Mouse (Mus musculus) midbrain, embryonic 10.5 days (tissue): Measurements from ENCODE around the gene Cdrt4. TPM values are rescaled to one million over a fixed set of nuclear protein-coding genes. Genes with fewer than 3 reads are reported as not detected.

Source experiments
- DNase-seq: peaks from one replicate; pipeline ENCODE4 v3.0.0-alpha.2; 2017; ENCODE audit warnings: low spot score
- H3K27ac ChIP-seq: fragments of 300-500 bp; sonication (generic); replicated peaks from 2 replicates; pipeline ENCODE4 v1.5.1; 2016; ENCODE audit warnings: mild to moderate bottlenecking
- H3K27me3 ChIP-seq: fragments of 300-500 bp; sonication (generic); 2 replicates; pipeline ENCODE4 v1.6.1; 2016; ENCODE audit warnings: low read depth, mild to moderate bottlenecking; ENCODE audit not compliant: poor library complexity, severe bottlenecking
- H3K36me3 ChIP-seq: fragments of 300-500 bp; sonication (generic); 2 replicates; pipeline ENCODE4 v1.6.1; 2016; ENCODE audit warnings: mild to moderate bottlenecking, moderate library complexity
- H3K4me1 ChIP-seq: fragments of 300-500 bp; sonication (generic); 2 replicates; pipeline ENCODE4 v1.6.1; 2016
- H3K4me3 ChIP-seq: fragments of 300-500 bp; sonication (generic); 2 replicates; pipeline ENCODE4 v1.5.1; 2016; ENCODE audit warnings: mild to moderate bottlenecking, moderate library complexity
- H3K9me3 ChIP-seq: fragments of 300-500 bp; sonication (generic); replicated peaks from 2 replicates; pipeline ENCODE4 v1.6.1; 2016; ENCODE audit warnings: mild to moderate bottlenecking
- WGBS: fragments of 180-500 bp; shearing (Covaris S2); methylation state at CpG from one replicate; pipeline ENCODE4 v1.1.7; 2016; 5-methylcytosine and 5-hydroxymethylcytosine counted together
- polyA plus RNA-seq: library from polyadenylated mRNA; unstranded; fragments of >200 nt; fragmentation: Nextera tagmentation; extraction: Ambion mirVana; gene quantifications from 2 replicates; pipeline ENCODE4 v1.2.1, GENCODE M21; 2016

Gene Cdrt4
- polyA plus RNA-seq, 1 experiment from 2014 or later, result not detected

DNA sequence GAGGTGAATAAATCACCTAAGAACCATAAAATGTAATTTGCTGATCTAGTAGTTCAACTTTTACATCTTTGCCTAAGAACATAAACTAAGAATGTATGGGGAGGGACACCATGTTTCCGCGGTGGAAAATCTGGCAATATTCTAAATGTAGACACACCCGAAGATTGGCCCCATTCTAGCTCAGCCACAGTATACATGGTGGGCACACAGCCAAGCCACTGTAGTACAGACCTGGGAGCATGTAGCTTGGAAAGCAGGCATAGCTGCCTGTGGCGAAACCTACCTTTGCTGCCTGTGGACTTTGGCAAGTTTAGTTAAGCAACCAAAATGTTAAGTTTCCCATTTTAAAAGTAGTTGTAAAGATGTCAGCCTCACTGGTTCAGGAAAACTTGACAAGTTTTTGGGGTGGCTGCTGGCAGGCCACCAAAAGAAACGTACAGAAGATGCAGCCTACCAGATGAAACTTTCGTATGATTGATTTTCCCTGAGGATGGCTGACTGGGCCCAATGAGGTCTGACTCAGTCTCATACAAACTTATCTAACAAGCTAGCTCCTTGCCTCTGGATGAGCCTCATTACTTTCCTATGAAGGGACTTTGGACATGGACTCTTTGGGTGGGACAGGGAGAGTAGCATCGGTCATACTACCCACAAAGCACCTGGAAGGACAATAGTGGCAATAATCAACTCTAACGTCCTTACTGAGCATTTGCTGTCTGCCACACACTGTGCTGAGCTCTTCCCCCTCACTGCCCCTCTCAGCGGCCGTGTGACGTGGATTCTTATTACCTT, 84.6 kb downstream of the Cdrt4 start:
- no peak overlapping the region for H3K4me3 ChIP-seq

DNA sequence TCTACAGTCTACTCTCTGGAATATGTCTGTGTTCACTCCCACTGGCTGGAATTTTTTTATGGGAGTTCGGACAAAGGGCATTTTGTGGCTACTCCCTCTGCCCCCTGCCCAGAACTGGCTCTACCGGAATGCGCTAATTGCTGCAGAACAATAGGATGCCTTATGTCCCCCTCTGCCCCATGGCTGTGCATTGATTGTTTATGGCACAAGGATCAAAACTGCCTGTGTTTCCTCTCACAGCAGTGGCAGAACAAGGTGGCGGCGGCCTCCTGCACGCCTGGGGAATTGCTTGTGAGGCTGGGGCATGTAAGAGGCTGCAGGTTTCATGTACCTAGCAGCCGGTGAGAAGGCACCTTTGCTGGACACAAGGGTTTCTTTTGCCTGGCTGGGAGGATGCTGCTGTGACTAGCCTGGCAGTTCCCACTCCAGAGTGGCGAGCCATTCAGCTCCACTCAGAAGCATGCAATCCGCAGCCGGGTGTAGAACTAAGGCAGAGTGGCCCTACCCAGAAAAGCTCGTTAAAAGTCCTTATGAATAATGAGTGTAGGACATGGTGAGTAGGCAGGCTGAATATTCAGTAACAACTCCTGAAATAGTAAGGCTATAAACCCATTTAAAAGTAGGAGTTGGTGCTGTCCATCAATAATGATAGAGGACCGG, 89.1 kb downstream of the Cdrt4 start:
- WGBS, result 78% methylated on average over 12 of the region's 12 CpGs
- Histone ChIP-seq H3K27me3 (no peaks in the 10 kb centered on the region), H3K27ac (no peak overlapping the region), H3K36me3 (no peaks in the 10 kb centered on the region), H3K4me1 (peaks cover 6% of the 10 kb centered on the region), H3K4me3 (no peak overlapping the region), H3K9me3 (no peaks in the 10 kb centered on the region)
- DNase-seq, result no peak

More for the DNA sequence above, 84.6 kb downstream of the Cdrt4 start:
- 86% methylated on average over 11 of the region's 11 CpGs for WGBS
- peaks cover 6% of the 10 kb centered on the region for H3K4me1 ChIP-seq
- H3K36me3 ChIP-seq, result no peaks in the 10 kb centered on the region
- H3K27me3 ChIP-seq, result no peaks in the 10 kb centered on the region
- no peaks in the 10 kb centered on the region for H3K9me3 ChIP-seq
- no peak overlapping the region for H3K27ac ChIP-seq
- DNase-seq, result no peak

Other genes starting within 250 kb of the Cdrt4 start
- gene Zfp287, start 219.3 kb upstream of the Cdrt4 start, polyA plus RNA-seq, result 13.8 and 16.5 TPM in 2 replicates
- gene Gm10428, start 198.1 kb upstream of the Cdrt4 start, polyA plus RNA-seq, result not detected in 2 replicates
- 23.1 and 28.7 TPM in 2 replicates for gene Zfp286, start 161.7 kb upstream of the Cdrt4 start, polyA plus RNA-seq
- gene Trim16, start 131.0 kb upstream of the Cdrt4 start, polyA plus RNA-seq, result 2.4 and 4.3 TPM in 2 replicates
- gene Fbxw10, start 104.1 kb upstream of the Cdrt4 start, polyA plus RNA-seq, result 0.41 and 0.62 TPM in 2 replicates
- gene Tvp23b, start 71.7 kb upstream of the Cdrt4 start, polyA plus RNA-seq, result 43.1 and 48.3 TPM in 2 replicates
- not detected in 2 replicates for gene Tekt3, start 110.5 kb downstream of the Cdrt4 start, polyA plus RNA-seq
- gene Pmp22, start 177.8 kb downstream of the Cdrt4 start, polyA plus RNA-seq, result 25.3 and 28.4 TPM in 2 replicates